ENCODE assay signal across 21 mouse cellular contexts in genomic region chr7:123461316-123461715, GRCm38 (mm10). TPM values are rescaled to one million over a fixed set of nuclear protein-coding genes. Genes with fewer than 3 reads are reported as not detected.
A peak's percentile ranks its signal among the peaks of the same experiment; 100 is the strongest.
DNase-seq lines count a peak whose midpoint lies in the region; ATAC-seq and TF ChIP-seq lines count a peak whose summit lies in the region.
"Had no signal": no experiment of that assay in that cellular context is flagged by ENCODE, and none has a peak within 500 bp of the region (broad histone marks: within the 10 kb centered on the region; RNA-seq: fewer than 3 reads in every experiment).

No protein-coding gene starts in this region.

- H3K4me1 ChIP-seq in erythroblast, embryonic 14.5 days (ENCODE audit: control insufficient read depth): peaks cover 81% of the 10 kb centered on the region
- H3K4me1 ChIP-seq in heart, embryonic 11.5 days (ENCODE audit: control insufficient read depth, insufficient read depth, low read length): peaks cover 7% of the 10 kb centered on the region
- H3K4me1 ChIP-seq in G1E (ENCODE audit: insufficient read depth, low read depth, low read length): peaks cover 78% of the 10 kb centered on the region
- peaks cover 57 to 70% of the 10 kb centered on the region in 2 experiments for H3K4me1 ChIP-seq in liver, embryonic 14.5 days (replicated peaks; ENCODE audit: control insufficient read depth in 2 of 2, insufficient read depth in 2 of 2, low read length in 1 of 2)
- H3K4me1 ChIP-seq: embryonic facial prominence, embryonic 15.5 days; forebrain, embryonic 13.5 days; hindbrain, embryonic 10.5 days; intestine, embryonic 15.5 days had no signal

- DNase-seq in heart, postnatal 25 days (ENCODE audit: low spot score): no peak
- DNase-seq in G1E (ENCODE audit: low spot score): no peak
- DNase-seq in liver, embryonic 14.5 days (ENCODE audit: low read depth in 3 of 3, low spot score in 3 of 3): no peak
- no peak for DNase-seq in kidney, adult 9 months
- no peak for DNase-seq in thymus, postnatal 0 days (ENCODE audit: low spot score)
- DNase-seq: embryo, embryonic 11 days; gastrocnemius, adult 2 months; gastrocnemius, postnatal 25 days had no signal

- no peak overlapping the region for H3K9ac ChIP-seq in heart, embryonic 11.5 days (ENCODE audit: low read depth, low read length)
- 0 out of 2 replicates have a peak overlapping the region, but pooled peaks have one; percentile 36 for H3K9ac ChIP-seq in liver, embryonic 14.5 days (replicated peaks)
- H3K9ac ChIP-seq: embryonic facial prominence, embryonic 15.5 days; forebrain, embryonic 13.5 days; hindbrain, embryonic 14.5 days; intestine, embryonic 15.5 days had no signal

- ATAC-seq in erythroblast, adult 5-6 weeks (replicated peaks; ENCODE audit: low FRiP score, poor library complexity, severe bottlenecking): no peak
- no peak for ATAC-seq in heart, embryonic 11.5 days (replicated peaks; ENCODE audit: insufficient number of reproducible peaks, low FRiP score, low TSS enrichment)
- ATAC-seq in G1E (ENCODE audit: extremely low read depth, insufficient number of reproducible peaks, low FRiP score, poor library complexity, severe bottlenecking): no peak
- ATAC-seq in liver, embryonic 14.5 days (ENCODE audit: insufficient read depth): no peak
- ATAC-seq: activated CD4-positive, CD25-positive, alpha-beta regulatory T cell, adult 4 months; CD4-positive, CD25-positive, alpha-beta regulatory T cell, adult 4 months; forebrain, embryonic 13.5 days had no signal

- peak overlapping the region; percentile 81 for H3K27ac ChIP-seq in heart, embryonic 11.5 days (ENCODE audit: low read depth, low read length)
- H3K27ac ChIP-seq in liver, embryonic 14.5 days: peak overlapping the region; percentile 77
- H3K27ac ChIP-seq: embryonic facial prominence, embryonic 15.5 days; forebrain, embryonic 13.5 days; gastrocnemius, adult 2 months; hindbrain, embryonic 10.5 days; hindbrain, embryonic 14.5 days; intestine, embryonic 15.5 days had no signal

- 85% methylated on average over 4 of the region's 4 CpGs for WGBS in heart, embryonic 11.5 days (ENCODE audit: insufficient replicate concordance)
- WGBS in liver, embryonic 14.5 days (ENCODE audit: insufficient replicate concordance): 77% methylated on average over 4 of the region's 4 CpGs

- H3K4me3 ChIP-seq in erythroblast, embryonic 14.5 days (replicated peaks): peak overlapping the region; percentile 28
- H3K4me3 ChIP-seq in heart, embryonic 11.5 days (ENCODE audit: low read depth, low read length): no peak overlapping the region
- peak overlapping the region; percentile 56; the same call in 1 of the 2 replicates for H3K4me3 ChIP-seq in G1E (ENCODE audit: low read depth, low read length)
- H3K4me3 ChIP-seq in liver, embryonic 14.5 days (ENCODE audit: insufficient read depth in 1 of 2, low read depth in 2 of 2, low read length in 2 of 2): no peak overlapping the region
- H3K4me3 ChIP-seq: embryonic facial prominence, embryonic 15.5 days; forebrain, embryonic 13.5 days; gastrocnemius, adult 2 months; hindbrain, embryonic 10.5 days; intestine, embryonic 15.5 days had no signal

- no peaks in the 10 kb centered on the region for H3K27me3 ChIP-seq in erythroblast, embryonic 14.5 days (ENCODE audit: control insufficient read depth)
- no peaks in the 10 kb centered on the region for H3K27me3 ChIP-seq in heart, embryonic 11.5 days (ENCODE audit: control insufficient read depth, insufficient read depth, low read length)
- peaks cover 9% of the 10 kb centered on the region; the same call in 1 of the 2 replicates for H3K27me3 ChIP-seq in G1E (ENCODE audit: insufficient read depth, low read length)
- H3K27me3 ChIP-seq in liver, embryonic 14.5 days (ENCODE audit: control insufficient read depth, insufficient read depth, low read length): no peaks in the 10 kb centered on the region
- H3K27me3 ChIP-seq: embryonic facial prominence, embryonic 15.5 days; forebrain, embryonic 13.5 days; intestine, embryonic 15.5 days; Patski had no signal

- peak overlapping the region; percentile 27; the same call in 1 of the 2 replicates for H3K4me2 ChIP-seq in heart, embryonic 11.5 days
- peak overlapping the region; percentile 59 for H3K4me2 ChIP-seq in liver, embryonic 14.5 days (ENCODE audit: low read depth)
- H3K4me2 ChIP-seq: embryonic facial prominence, embryonic 15.5 days; forebrain, embryonic 13.5 days; hindbrain, embryonic 14.5 days; intestine, embryonic 15.5 days had no signal

- TF ChIP-seq EP300 in liver, embryonic 14.5 days (IDR thresholded peaks at IDR 0.05; ENCODE audit: low read depth): no peak

- H3K36me3 ChIP-seq in erythroblast, embryonic 14.5 days (ENCODE audit: control insufficient read depth): peaks cover 12% of the 10 kb centered on the region
- no peaks in the 10 kb centered on the region for H3K36me3 ChIP-seq in heart, embryonic 11.5 days (ENCODE audit: control insufficient read depth, insufficient read depth, low read length)
- no peaks in the 10 kb centered on the region for H3K36me3 ChIP-seq in G1E (replicated peaks)
- no peaks in the 10 kb centered on the region for H3K36me3 ChIP-seq in liver, embryonic 14.5 days (replicated peaks; ENCODE audit: control insufficient read depth, insufficient read depth, low read depth)
- H3K36me3 ChIP-seq: embryonic facial prominence, embryonic 15.5 days; hindbrain, embryonic 10.5 days; intestine, embryonic 15.5 days had no signal

- H3K9me3 ChIP-seq in erythroblast, embryonic 14.5 days (ENCODE audit: control insufficient read depth, low read length): no peaks in the 10 kb centered on the region
- no peaks in the 10 kb centered on the region for H3K9me3 ChIP-seq in heart, embryonic 11.5 days (replicated peaks; ENCODE audit: control insufficient read depth, low read length)
- H3K9me3 ChIP-seq in G1E (replicated peaks): no peaks in the 10 kb centered on the region
- no peaks in the 10 kb centered on the region for H3K9me3 ChIP-seq in liver, embryonic 14.5 days (ENCODE audit: control insufficient read depth, low read length)
- H3K9me3 ChIP-seq: embryonic facial prominence, embryonic 15.5 days; forebrain, embryonic 13.5 days; hindbrain, embryonic 10.5 days; intestine, embryonic 15.5 days had no signal

- no peak for TF ChIP-seq CTCF in G1E (IDR thresholded peaks at IDR 0.05; ENCODE audit: low read depth, low read length)
- TF ChIP-seq CTCF in liver, embryonic 14.5 days (IDR thresholded peaks at IDR 0.05; ENCODE audit: low read depth): no peak

- intact Hi-C loops in heart, postnatal 25 days (cut with DNase I): loop anchor here (5.0 to 10.0 kb wide), 2 partner anchors 417 to 514 kb away; no protein-coding TSS in a partner anchor

RNA-seq across cellular contexts. Expression of gene Aqp8, which starts 0.8 kb away (rescaled TPM):
- polyA plus RNA-seq in erythroblast, embryonic 14.5 days (2012): not detected in 2 replicates
- total RNA-seq in erythroblast, adult 5-6 weeks (2015; ENCODE audit: low replicate concordance): not detected in 2 replicates
- total RNA-seq in erythroblast, adult 5-6 weeks (2017; ENCODE audit: low replicate concordance): not detected in 2 replicates
- polyA plus RNA-seq in heart, embryonic 11.5 days (2014; fragmentation: Nextera tagmentation; extraction: Ambion mirVana): 4.5 and 5.2 TPM in 2 replicates
- 1 to 10 TPM; 1.7 to 2.0 TPM for total RNA-seq in heart, postnatal 25 days (2021)
- not detected in 2 replicates for total RNA-seq in G1E (2014; fragmentation: Nextera tagmentation)
- 2.1 and 2.8 TPM in 2 replicates for total RNA-seq in G1E (2017)
- polyA plus RNA-seq in G1E (2012): 0.13 and 0.46 TPM in 2 replicates
- 3.4 and 3.8 TPM in 2 replicates for polyA plus RNA-seq in liver, embryonic 14.5 days (2012; rRNA removed)
- 5.3 and 6.5 TPM in 2 replicates for polyA plus RNA-seq in liver, embryonic 14.5 days (2014; fragmentation: Nextera tagmentation; extraction: Ambion mirVana)
- polyA plus RNA-seq in thymus, postnatal 0 days (2015; fragmentation: Nextera tagmentation; extraction: Ambion mirVana): 0.18 and 0.23 TPM in 2 replicates
- total RNA-seq: adrenal gland, adult 18-20 months; gastrocnemius, adult 2 months; gastrocnemius, postnatal 25 days; granulocyte monocyte progenitor cell, adult 5-6 weeks had no signal
- polyA plus RNA-seq: activated CD4-positive, CD25-positive, alpha-beta regulatory T cell, adult 4 months; CD4-positive, CD25-positive, alpha-beta regulatory T cell, adult 4 months; embryonic facial prominence, embryonic 15.5 days; forebrain, embryonic 13.5 days; hindbrain, embryonic 14.5 days; Patski had no signal

RNA-seq across cellular contexts. Expression of gene Zkscan2, which starts 38.9 kb away (rescaled TPM):
- not detected in 2 replicates for polyA plus RNA-seq in erythroblast, embryonic 14.5 days (2012)
- not detected in 2 replicates for total RNA-seq in erythroblast, adult 5-6 weeks (2015; ENCODE audit: low replicate concordance)
- 0.17 TPM in 1 of 2 replicates, not detected in the other for total RNA-seq in erythroblast, adult 5-6 weeks (2017; ENCODE audit: low replicate concordance)
- 4.4 and 4.8 TPM in 2 replicates for polyA plus RNA-seq in heart, embryonic 11.5 days (2014; fragmentation: Nextera tagmentation; extraction: Ambion mirVana)
- total RNA-seq in heart, postnatal 25 days (2021): under 1 TPM; 0.08 to 0.18 TPM
- total RNA-seq in G1E (2014; fragmentation: Nextera tagmentation) (not detected in 2 replicates), G1E (2017) (0.06 and 0.33 TPM in 2 replicates)
- not detected in 2 replicates for polyA plus RNA-seq in G1E (2012)
- 0.08 and 0.09 TPM in 2 replicates for polyA plus RNA-seq in liver, embryonic 14.5 days (2012; rRNA removed)
- 0.01 and 0.03 TPM in 2 replicates for polyA plus RNA-seq in liver, embryonic 14.5 days (2014; fragmentation: Nextera tagmentation; extraction: Ambion mirVana)
- polyA plus RNA-seq in thymus, postnatal 0 days (2015; fragmentation: Nextera tagmentation; extraction: Ambion mirVana): 0.14 and 0.31 TPM in 2 replicates

Comparison
In these comparisons a context has a peak if more than half of its experiments do, and no peak if none do; other contexts are left out.
1. H3K4me3 ChIP-seq: peak in erythroblast, embryonic 14.5 days (single experiment) and G1E (single experiment); none in heart, embryonic 11.5 days (single experiment) and liver, embryonic 14.5 days (0 of 2).